Mouse (Mus musculus) common myeloid progenitor, adult 5-6 weeks (primary cell): ENCODE data around the gene Ncf4. TPM values are rescaled to one million over a fixed set of nuclear protein-coding genes. Genes with fewer than 3 reads are reported as not detected.

Experiments
- ATAC-seq: replicated peaks from 2 replicates; pipeline ENCODE4 v1.8.0; 2016; ENCODE audit warnings: low read depth, mild to moderate bottlenecking, moderate TSS enrichment, inconsistent platforms; ENCODE audit not compliant: poor library complexity, severe bottlenecking
- total RNA-seq: library from RNA; stranded (forward); fragments of 200-1000, 187-1606 nt; gene quantifications from 2 replicates; pipeline ENCODE4 v1.2.3, GENCODE M21; 2017

Ncf4 gene
- total RNA-seq = 42.8 and 82.2 TPM in 2 replicates

GRCm38 (mm10) chr15:78244695-78245492 lies at the start of gene Ncf4:
Ncf4 (plus strand) TSS chr15:78244801.
- ATAC-seq = peak; percentile 75

- ATAC-seq = no peak
These were observed 49.3 kb upstream of the Ncf4 start for GRCm38 (mm10) chr15:78195096-78195880.

GRCm38 (mm10) chr15:78204053-78204847 lies 40.4 kb upstream of the Ncf4 start:
- ATAC-seq = no peak

GRCm38 (mm10) chr15:78205192-78205591 lies 39.4 kb upstream of the Ncf4 start:
- no peak for ATAC-seq

GRCm38 (mm10) chr15:78206312-78206711 lies 38.3 kb upstream of the Ncf4 start, which contains the start of gene Pvalb:
Pvalb (minus strand) TSS chr15:78206400.
- no peak for ATAC-seq

GRCm38 (mm10) chr15:78210203-78210602 lies 34.4 kb upstream of the Ncf4 start:
- peak; percentile 58; the same call in 1 of the 2 replicates for ATAC-seq

GRCm38 (mm10) chr15:78211367-78211766 lies 33.2 kb upstream of the Ncf4 start:
- ATAC-seq = no peak

GRCm38 (mm10) chr15:78215269-78215668 lies 29.3 kb upstream of the Ncf4 start:
- no peak for ATAC-seq

- no peak for ATAC-seq
These were observed 16.8 kb upstream of the Ncf4 start for GRCm38 (mm10) chr15:78227816-78228215.

GRCm38 (mm10) chr15:78231346-78232331 lies 13.0 kb upstream of the Ncf4 start:
- no peak for ATAC-seq

- no peak for ATAC-seq
These were observed 9.6 kb upstream of the Ncf4 start for GRCm38 (mm10) chr15:78234823-78235509.

GRCm38 (mm10) chr15:78239453-78239852 lies 5.1 kb upstream of the Ncf4 start:
- peak; percentile 81 for ATAC-seq

- no peak for ATAC-seq
These were observed 4.5 kb upstream of the Ncf4 start for GRCm38 (mm10) chr15:78239956-78240617.

- ATAC-seq = no peak
These were observed 3.3 kb upstream of the Ncf4 start for GRCm38 (mm10) chr15:78241335-78241734.

GRCm38 (mm10) chr15:78243061-78243460 lies 1.5 kb upstream of the Ncf4 start:
- ATAC-seq = no peak

GRCm38 (mm10) chr15:78243774-78244173 lies 827 bp upstream of the Ncf4 start:
- ATAC-seq = no peak

GRCm38 (mm10) chr15:78246143-78247116 lies 1.8 kb downstream of the Ncf4 start:
- no peak for ATAC-seq
